Mouse (Mus musculus) brain, adult 10 weeks (tissue): ENCODE measurements around the gene Polr1b. TPM values are rescaled to one million over a fixed set of nuclear protein-coding genes. Genes with fewer than 3 reads are reported as not detected.

Experiments used
- polyA plus RNA-seq: library from polyadenylated mRNA; stranded (reverse); fragments of 350-450 nt; fragmentation: Illumina TruSeq; extraction: RNeasy Lipid Tissue Mini Kit (QIAGEN cat#74804); gene quantifications from one replicate; pipeline ENCODE4 v1.2.3, GENCODE M21; 2015; ENCODE audit warnings: low read depth, low replicate concordance

Polr1b gene
- polyA plus RNA-seq: 15.1 TPM

DNA sequence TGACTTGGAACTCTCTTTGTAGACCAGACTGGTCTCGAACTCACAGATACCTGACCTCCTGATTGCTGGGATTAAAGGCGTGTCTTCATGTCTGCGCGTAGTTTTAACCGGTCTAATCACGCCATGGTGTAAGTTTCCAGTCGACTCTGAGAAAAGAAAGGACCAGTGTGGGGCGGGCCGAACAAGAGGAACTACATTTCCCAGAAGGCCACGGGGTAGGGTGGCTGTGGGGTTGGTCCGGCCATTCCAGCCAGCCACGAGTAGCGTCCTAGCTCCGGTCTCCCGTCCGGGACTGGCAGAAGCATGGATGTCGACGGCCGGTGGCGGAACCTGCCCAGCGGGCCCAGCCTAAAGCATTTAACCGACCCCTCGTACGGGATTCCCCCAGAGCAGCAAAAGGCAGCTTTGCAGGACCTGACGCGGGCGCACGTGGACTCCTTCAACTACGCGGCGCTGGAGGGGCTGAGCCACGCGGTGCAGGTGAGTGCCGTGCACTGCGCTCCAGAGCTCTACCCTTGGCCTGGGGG, at the start of gene Polr1b:
TSS of gene Polr1b (plus strand) at position 212 of the 527 bp plus-strand sequence.

DNA sequence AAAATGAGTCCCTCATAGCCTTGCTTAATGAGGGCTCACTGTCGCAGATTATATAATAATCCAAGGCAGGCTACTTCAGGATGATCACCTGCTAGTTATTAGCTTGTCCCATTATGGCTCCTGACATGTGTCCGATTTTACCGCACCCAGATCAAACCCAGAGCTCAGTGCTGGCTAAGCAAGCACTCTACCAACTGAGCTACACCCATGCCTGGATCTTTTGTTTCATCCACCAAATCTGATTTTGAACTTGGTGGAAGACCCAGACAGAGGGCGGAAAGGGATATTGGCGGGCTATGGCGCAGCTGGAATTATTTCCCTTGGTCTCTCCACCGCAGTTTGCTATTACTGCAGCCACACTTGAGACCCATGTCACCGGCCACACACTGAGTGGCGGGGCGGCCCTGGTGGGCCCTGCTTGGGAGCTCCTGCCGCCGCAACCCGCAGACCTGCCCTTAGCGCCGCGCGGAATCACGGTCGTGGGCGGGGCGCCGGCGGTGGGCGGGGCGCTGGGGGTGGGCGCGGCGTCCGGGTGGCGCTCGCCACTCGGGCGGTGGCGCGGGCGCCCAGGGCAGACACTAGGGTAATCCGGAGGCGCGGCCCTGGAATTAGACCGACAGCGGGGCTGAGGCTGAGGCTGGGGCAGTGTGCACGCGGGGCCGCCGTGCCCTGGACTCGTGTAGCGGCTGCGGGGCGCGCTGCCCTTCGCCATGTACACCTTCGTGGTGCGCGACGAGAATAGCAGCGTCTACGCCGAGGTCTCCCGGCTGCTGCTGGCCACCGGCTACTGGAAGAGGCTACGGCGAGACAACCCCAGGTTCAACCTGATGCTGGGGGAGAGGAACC, 35.1 kb upstream of the Polr1b start, which contains the start of gene Ttl:
TSS of gene Ttl (plus strand) at position 506 of the 846 bp plus-strand sequence.

DNA sequence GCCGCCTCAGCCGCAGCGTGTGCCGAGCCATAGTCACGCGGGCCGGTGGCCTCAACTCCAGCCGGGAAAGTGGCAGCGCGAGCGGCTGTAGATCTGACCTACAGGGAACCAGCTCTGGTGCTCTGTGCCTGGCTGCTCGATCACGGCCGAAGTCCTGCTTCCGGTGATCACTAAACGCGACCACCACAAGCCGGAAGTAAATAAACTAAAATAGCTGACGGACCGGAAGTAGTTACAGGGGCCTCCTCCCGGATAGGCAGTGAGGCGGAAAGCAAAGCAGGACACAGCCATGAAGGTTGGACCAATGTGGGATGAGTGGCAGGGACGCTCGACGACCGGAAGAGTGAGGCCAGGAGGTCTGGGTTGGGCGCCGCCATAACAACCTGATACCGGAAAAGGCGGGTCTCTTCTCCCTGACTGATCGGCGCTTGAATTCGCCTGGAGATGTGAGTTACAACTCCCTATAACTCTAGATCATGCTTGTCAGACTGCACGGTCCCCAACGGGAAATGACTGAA, 28.7 kb downstream of the Polr1b start, which contains the start of gene Chchd5:
TSS of gene Chchd5 (plus strand) at position 289 of the 518 bp plus-strand sequence.

Other genes starting within 250 kb of the Polr1b start
- 1.8 TPM for gene Fbln7, start 238.0 kb upstream of the Polr1b start, polyA plus RNA-seq
- 9.8 TPM for gene Zc3h8, start 156.9 kb upstream of the Polr1b start, polyA plus RNA-seq
- gene Zc3h6, start 133.6 kb upstream of the Polr1b start, polyA plus RNA-seq: 10.2 TPM
- 5.8 TPM for gene Gm10762, start 133.3 kb upstream of the Polr1b start, polyA plus RNA-seq
- not detected for gene Vinac1, start 52.8 kb upstream of the Polr1b start, polyA plus RNA-seq
- 44.1 TPM for gene Ttl, start 35.1 kb upstream of the Polr1b start, polyA plus RNA-seq
- 15.6 TPM for gene Chchd5, start 28.7 kb downstream of the Polr1b start, polyA plus RNA-seq
- gene Slc20a1, start 97.8 kb downstream of the Polr1b start, polyA plus RNA-seq: 126 TPM
- gene Ckap2l, start 196.2 kb downstream of the Polr1b start, polyA plus RNA-seq: 0.54 TPM
- 0.74 TPM for gene Il1a, start 209.0 kb downstream of the Polr1b start, polyA plus RNA-seq